ENCODE assay signal across 31 mouse cellular contexts in genomic region chr17:7348765-7349164, GRCm38 (mm10). TPM values are rescaled to one million over a fixed set of nuclear protein-coding genes. Genes with fewer than 3 reads are reported as not detected.
A peak's percentile ranks its signal among the peaks of the same experiment; 100 is the strongest.
DNase-seq lines count a peak whose midpoint lies in the region; ATAC-seq and TF ChIP-seq lines count a peak whose summit lies in the region.
"Not testable (repeated sequence)": the region's sequence is repeated elsewhere in the genome, so short reads cannot be mapped to it uniquely, and the experiment has no call there.
"Had no signal": no experiment of that assay in that cellular context is flagged by ENCODE, and none has a peak within 500 bp of the region (broad histone marks: within the 10 kb centered on the region; RNA-seq: fewer than 3 reads in every experiment).

No protein-coding gene starts in this region.

- not testable (repeated sequence) for TF ChIP-seq POLR2A in cerebellum, adult 2 months (IDR thresholded peaks at IDR 0.05; ENCODE audit: borderline replicate concordance, insufficient read depth, low read length)

- H3K36me3 ChIP-seq in forebrain, embryonic 15.5 days; hindbrain, embryonic 16.5 days (ENCODE audit: control insufficient read depth, insufficient read depth, low read length); midbrain, postnatal 0 days (ENCODE audit: insufficient read depth, low read length): not testable (repeated sequence)

- H3K27me3 ChIP-seq in cerebellum, adult 2 months (ENCODE audit: control insufficient read depth, insufficient read depth, low read length); forebrain, embryonic 15.5 days; hindbrain, embryonic 16.5 days (replicated peaks; ENCODE audit: control insufficient read depth, insufficient read depth, low read length); midbrain, postnatal 0 days (ENCODE audit: insufficient read depth, low read length): not testable (repeated sequence)

- not testable (repeated sequence) for TF ChIP-seq CTCF in cerebellum, adult 2 months (IDR thresholded peaks at IDR 0.05; ENCODE audit: borderline replicate concordance, insufficient read depth, low read depth, low read length); midbrain, postnatal 0 days (IDR thresholded peaks at IDR 0.05)

- DNase-seq in cerebellum, adult 11 months = peak; percentile 3
- peak; percentile 31 to 50 for DNase-seq in cerebellum, adult 2 months
- DNase-seq in cerebellum, postnatal 10 days = peak; percentile 65 to 74
- peak; percentile 29 to 35 for DNase-seq in cerebellum, postnatal 36 days
- peak; percentile 36 for DNase-seq in midbrain, postnatal 0 days (ENCODE audit: low spot score)

- ATAC-seq in forebrain, embryonic 15.5 days (replicated peaks) = peak; percentile 46; the same call in 1 of the 2 replicates
- 0 out of 2 replicates have a peak, but pooled peaks have one; percentile 34 for ATAC-seq in hindbrain, embryonic 16.5 days
- not testable (repeated sequence) for ATAC-seq in midbrain, postnatal 0 days (ENCODE audit: low FRiP score)

- H3K27ac ChIP-seq in cerebellum, adult 2 months (ENCODE audit: insufficient read depth, low read length); forebrain, embryonic 15.5 days (replicated peaks); hindbrain, embryonic 16.5 days (ENCODE audit: low read depth, low read length); midbrain, postnatal 0 days (ENCODE audit: low read depth, low read length): not testable (repeated sequence)

- H3K4me2 ChIP-seq in forebrain, embryonic 15.5 days (replicated peaks); hindbrain, embryonic 16.5 days (ENCODE audit: low read length); midbrain, postnatal 0 days (ENCODE audit: low read depth, low read length, poor library complexity, severe bottlenecking): not testable (repeated sequence)

- H3K4me3 ChIP-seq in cerebellum, adult 2 months (replicated peaks; ENCODE audit: insufficient read depth, low read depth, low read length); forebrain, embryonic 15.5 days; hindbrain, embryonic 16.5 days (ENCODE audit: low read length); midbrain, postnatal 0 days (ENCODE audit: low read depth, low read length): not testable (repeated sequence)

- not testable (repeated sequence) for H3K9ac ChIP-seq in forebrain, embryonic 15.5 days (replicated peaks); hindbrain, embryonic 16.5 days (ENCODE audit: low read depth, low read length); midbrain, postnatal 0 days (replicated peaks; ENCODE audit: low read length, poor library complexity, severe bottlenecking)

- H3K4me1 ChIP-seq in cerebellum, adult 2 months (ENCODE audit: control insufficient read depth, insufficient read depth, low read length); forebrain, embryonic 15.5 days; hindbrain, embryonic 16.5 days (ENCODE audit: control insufficient read depth, insufficient read depth, low read depth, low read length); midbrain, postnatal 0 days (ENCODE audit: insufficient read depth, low read length): not testable (repeated sequence)

- 0% methylated on average over 2 of the region's 3 CpGs for WGBS in cerebellum, adult 2 months
- WGBS in forebrain, embryonic 15.5 days = 25% methylated on average over 2 of the region's 3 CpGs
- WGBS in hindbrain, embryonic 16.5 days = 56% methylated on average over 1 of the region's 3 CpGs
- 75% methylated on average over 1 of the region's 3 CpGs for WGBS in midbrain, postnatal 0 days

- H3K9me3 ChIP-seq in forebrain, embryonic 15.5 days; hindbrain, embryonic 16.5 days (ENCODE audit: control insufficient read depth, low read length); midbrain, postnatal 0 days (ENCODE audit: low read length): not testable (repeated sequence)

RNA-seq across cellular contexts. Expression of gene Ttll2, which starts 3.7 kb away (rescaled TPM):
- not detected in 2 replicates for polyA plus RNA-seq in cerebellum, adult 2 months (2012; rRNA removed)
- not detected in 2 replicates for polyA plus RNA-seq in forebrain, embryonic 15.5 days (2015; fragmentation: Nextera tagmentation; extraction: Ambion mirVana)
- not detected in 2 replicates for polyA plus RNA-seq in hindbrain, embryonic 16.5 days (2015; fragmentation: Nextera tagmentation; extraction: Ambion mirVana)
- total RNA-seq in midbrain, postnatal 0 days (2014; rRNA removed) = not detected in 2 replicates
- not detected in 2 replicates for polyA plus RNA-seq in midbrain, postnatal 0 days (2015; fragmentation: Nextera tagmentation; extraction: Ambion mirVana)
- total RNA-seq: adrenal gland, adult 2 months; adrenal gland, postnatal 14 days; adrenal gland, postnatal 4 days; common myeloid progenitor, adult 5-6 weeks; gastrocnemius, adult 18-20 months; gastrocnemius, postnatal 10 days; gastrocnemius, postnatal 36 days; granulocyte monocyte progenitor cell, adult 5-6 weeks; heart, adult 2 months; heart, postnatal 14 days; heart, postnatal 4 days; MEL had no signal
- polyA plus RNA-seq: C2C12; CD4-positive, CD25-positive, alpha-beta regulatory T cell, adult 4 months; embryonic facial prominence, embryonic 12.5 days; erythroblast, embryonic 14.5 days; forebrain, embryonic 12.5 days; heart, embryonic 10.5 days; heart, embryonic 13.5 days; heart, embryonic 16.5 days; hindbrain, embryonic 11.5 days; hindbrain, embryonic 14.5 days; intestine, embryonic 15.5 days; kidney, embryonic 15.5 days had no signal

RNA-seq across cellular contexts. Expression of gene Gm49630, which starts 23.0 kb away (rescaled TPM):
- not detected in 2 replicates for polyA plus RNA-seq in cerebellum, adult 2 months (2012; rRNA removed)
- polyA plus RNA-seq in forebrain, embryonic 15.5 days (2015; fragmentation: Nextera tagmentation; extraction: Ambion mirVana) = not detected in 2 replicates
- polyA plus RNA-seq in hindbrain, embryonic 16.5 days (2015; fragmentation: Nextera tagmentation; extraction: Ambion mirVana) = not detected in 2 replicates
- total RNA-seq in midbrain, postnatal 0 days (2014; rRNA removed) = not detected in 2 replicates
- not detected in 2 replicates for polyA plus RNA-seq in midbrain, postnatal 0 days (2015; fragmentation: Nextera tagmentation; extraction: Ambion mirVana)
- total RNA-seq: adrenal gland, adult 2 months; adrenal gland, postnatal 14 days; adrenal gland, postnatal 4 days; common myeloid progenitor, adult 5-6 weeks; gastrocnemius, adult 18-20 months; gastrocnemius, postnatal 10 days; gastrocnemius, postnatal 36 days; granulocyte monocyte progenitor cell, adult 5-6 weeks; heart, adult 2 months; heart, postnatal 14 days; heart, postnatal 4 days; MEL had no signal
- polyA plus RNA-seq: C2C12; CD4-positive, CD25-positive, alpha-beta regulatory T cell, adult 4 months; embryonic facial prominence, embryonic 12.5 days; erythroblast, embryonic 14.5 days; forebrain, embryonic 12.5 days; heart, adult 2 months; heart, embryonic 10.5 days; heart, embryonic 13.5 days; heart, embryonic 16.5 days; hindbrain, embryonic 11.5 days; hindbrain, embryonic 14.5 days; intestine, embryonic 15.5 days; kidney, embryonic 15.5 days had no signal

RNA-seq across cellular contexts. Expression of gene Tcp10a, which starts 24.3 kb away (rescaled TPM):
- polyA plus RNA-seq in cerebellum, adult 2 months (2012; rRNA removed) = 0.05 TPM in 2 replicates
- polyA plus RNA-seq in forebrain, embryonic 15.5 days (2015; fragmentation: Nextera tagmentation; extraction: Ambion mirVana) = not detected in 2 replicates
- polyA plus RNA-seq in hindbrain, embryonic 16.5 days (2015; fragmentation: Nextera tagmentation; extraction: Ambion mirVana) = 0.09 and 0.13 TPM in 2 replicates
- total RNA-seq in midbrain, postnatal 0 days (2014; rRNA removed) = not detected in 2 replicates
- polyA plus RNA-seq in midbrain, postnatal 0 days (2015; fragmentation: Nextera tagmentation; extraction: Ambion mirVana) = 0.11 TPM in 1 of 2 replicates, not detected in the other
- total RNA-seq: adrenal gland, adult 2 months; adrenal gland, postnatal 14 days; common myeloid progenitor, adult 5-6 weeks; gastrocnemius, adult 18-20 months; gastrocnemius, postnatal 10 days; gastrocnemius, postnatal 36 days; granulocyte monocyte progenitor cell, adult 5-6 weeks; heart, adult 2 months; heart, postnatal 14 days; heart, postnatal 4 days; MEL had no signal
- polyA plus RNA-seq: adrenal gland, adult 2 months; C2C12; CD4-positive, CD25-positive, alpha-beta regulatory T cell, adult 4 months; embryonic facial prominence, embryonic 12.5 days; erythroblast, embryonic 14.5 days; forebrain, embryonic 12.5 days; heart, embryonic 16.5 days; hindbrain, embryonic 11.5 days; hindbrain, embryonic 14.5 days; intestine, embryonic 15.5 days; kidney, embryonic 15.5 days had no signal

RNA-seq across cellular contexts. Expression of gene Unc93a2, which starts 36.5 kb away (rescaled TPM):
- not detected in 2 replicates for polyA plus RNA-seq in cerebellum, adult 2 months (2012; rRNA removed)
- not detected in 2 replicates for polyA plus RNA-seq in forebrain, embryonic 15.5 days (2015; fragmentation: Nextera tagmentation; extraction: Ambion mirVana)
- polyA plus RNA-seq in hindbrain, embryonic 16.5 days (2015; fragmentation: Nextera tagmentation; extraction: Ambion mirVana) = not detected in 2 replicates
- 0.19 TPM in 1 of 2 replicates, not detected in the other for total RNA-seq in midbrain, postnatal 0 days (2014; rRNA removed)
- 0.05 TPM in 1 of 2 replicates, not detected in the other for polyA plus RNA-seq in midbrain, postnatal 0 days (2015; fragmentation: Nextera tagmentation; extraction: Ambion mirVana)
- total RNA-seq: common myeloid progenitor, adult 5-6 weeks; gastrocnemius, postnatal 10 days; granulocyte monocyte progenitor cell, adult 5-6 weeks; heart, postnatal 4 days; MEL had no signal
- polyA plus RNA-seq: C2C12; CD4-positive, CD25-positive, alpha-beta regulatory T cell, adult 4 months; embryonic facial prominence, embryonic 12.5 days; erythroblast, embryonic 14.5 days; forebrain, embryonic 12.5 days; heart, embryonic 10.5 days; heart, embryonic 13.5 days; heart, embryonic 16.5 days; hindbrain, embryonic 11.5 days; hindbrain, embryonic 14.5 days; intestine, embryonic 15.5 days; kidney, embryonic 15.5 days had no signal

Comparison
In these comparisons a context has a peak if more than half of its experiments do, and no peak if none do; other contexts are left out.
1. DNase-seq: peak in every context shown above with its lines; median percentile 70 in cerebellum, postnatal 10 days; 40 in cerebellum, adult 2 months; 36 in midbrain, postnatal 0 days; 32 in cerebellum, postnatal 36 days; 3 in cerebellum, adult 11 months.